Mouse (Mus musculus) heart, embryonic 11.5 days (tissue): Measurements from ENCODE around the gene Grid1. TPM values are rescaled to one million over a fixed set of nuclear protein-coding genes. Genes with fewer than 3 reads are reported as not detected.

Experiments used
- ATAC-seq: fragments of 200-750 bp; cut with Nextera tagmentation; replicated peaks from 2 replicates; pipeline ENCODE4 v1.8.0; 2017; ENCODE audit warnings: moderate library complexity; ENCODE audit not compliant: insufficient number of reproducible peaks, low FRiP score, low TSS enrichment
- H3K27ac ChIP-seq: fragments of 300-500 bp; sonication (generic); 2 replicates; pipeline ENCODE4 v1.5.1; 2014; ENCODE audit warnings: mild to moderate bottlenecking, low read depth, low read length
- H3K27me3 ChIP-seq: fragments of 300-500 bp; sonication (generic); 2 replicates; pipeline ENCODE4 v1.6.1; 2014; ENCODE audit warnings: mild to moderate bottlenecking, low read length, mixed read lengths; ENCODE audit not compliant: control insufficient read depth, insufficient read depth
- H3K36me3 ChIP-seq: fragments of 300-500 bp; sonication (generic); 2 replicates; pipeline ENCODE4 v1.6.1; 2014; ENCODE audit warnings: mild to moderate bottlenecking, low read length, moderate library complexity, mixed read lengths; ENCODE audit not compliant: control insufficient read depth, insufficient read depth
- H3K4me1 ChIP-seq: fragments of 300-500 bp; sonication (generic); 2 replicates; pipeline ENCODE4 v1.6.1; 2014; ENCODE audit warnings: low read length; ENCODE audit not compliant: control insufficient read depth, insufficient read depth
- H3K4me2 ChIP-seq: fragments of 300-500 bp; sonication (generic); 2 replicates; pipeline ENCODE4 v1.6.1; 2014; ENCODE audit warnings: mild to moderate bottlenecking, moderate library complexity
- H3K4me3 ChIP-seq: fragments of 300-500 bp; sonication (generic); 2 replicates; pipeline ENCODE4 v1.5.1; 2014; ENCODE audit warnings: low read depth, low read length
- H3K9ac ChIP-seq: fragments of 300-500 bp; sonication (generic); 2 replicates; pipeline ENCODE4 v1.6.1; 2014; ENCODE audit warnings: mild to moderate bottlenecking, low read depth, low read length, moderate library complexity
- H3K9me3 ChIP-seq: fragments of 300-500 bp; sonication (generic); replicated peaks from 2 replicates; pipeline ENCODE4 v1.6.1; 2016; ENCODE audit warnings: low read length; ENCODE audit not compliant: control insufficient read depth
- WGBS: fragments of 180-500 bp; shearing (Covaris S2); extraction: QIAGEN DNeasy Blood & Tissue Kit; methylation state at CpG from one replicate; pipeline ENCODE4 v1.1.7; 2014; ENCODE audit not compliant: insufficient replicate concordance; 5-methylcytosine and 5-hydroxymethylcytosine counted together
- polyA plus RNA-seq: library from polyadenylated mRNA; unstranded; fragments of >200 nt; fragmentation: Nextera tagmentation; extraction: Ambion mirVana; gene quantifications from 2 replicates; pipeline ENCODE4 v1.2.1, GENCODE M21; 2014

The Grid1 gene
- polyA plus RNA-seq, 1 experiment from 2014 or later, result 0.57 TPM

DNA sequence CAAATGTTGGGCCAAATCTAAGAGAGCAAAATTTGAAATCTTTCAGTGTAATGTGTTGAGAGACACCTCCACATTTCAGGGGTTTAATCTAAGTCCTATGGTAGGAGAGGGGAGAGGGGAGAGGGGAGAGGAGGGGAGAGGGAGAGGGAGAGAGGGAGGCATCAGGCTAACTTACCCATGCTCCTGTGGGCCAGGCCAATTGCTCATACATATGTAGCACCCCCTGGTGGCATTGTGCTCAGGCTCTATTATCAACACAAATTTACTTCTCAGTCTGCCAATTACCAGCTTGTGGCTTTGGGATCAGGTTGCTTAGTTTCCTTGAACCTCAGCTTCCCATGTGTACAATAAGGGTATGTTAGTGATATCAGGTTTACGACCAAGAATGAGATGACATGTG, 291.0 kb downstream of the Grid1 start:
- Histone ChIP-seq H3K9ac (no peak overlapping the region), H3K27me3 (no peaks in the 10 kb centered on the region), H3K9me3 (no peaks in the 10 kb centered on the region), H3K27ac (no peak overlapping the region), H3K4me1 (peaks cover under 1% of the 10 kb centered on the region; the same call in 1 of the 2 replicates), H3K4me2 (no peak overlapping the region), H3K4me3 (no peak overlapping the region), H3K36me3 (no peaks in the 10 kb centered on the region)
- no peak for ATAC-seq
- WGBS, result 65% methylated on average over 1 of the region's 1 CpGs

DNA sequence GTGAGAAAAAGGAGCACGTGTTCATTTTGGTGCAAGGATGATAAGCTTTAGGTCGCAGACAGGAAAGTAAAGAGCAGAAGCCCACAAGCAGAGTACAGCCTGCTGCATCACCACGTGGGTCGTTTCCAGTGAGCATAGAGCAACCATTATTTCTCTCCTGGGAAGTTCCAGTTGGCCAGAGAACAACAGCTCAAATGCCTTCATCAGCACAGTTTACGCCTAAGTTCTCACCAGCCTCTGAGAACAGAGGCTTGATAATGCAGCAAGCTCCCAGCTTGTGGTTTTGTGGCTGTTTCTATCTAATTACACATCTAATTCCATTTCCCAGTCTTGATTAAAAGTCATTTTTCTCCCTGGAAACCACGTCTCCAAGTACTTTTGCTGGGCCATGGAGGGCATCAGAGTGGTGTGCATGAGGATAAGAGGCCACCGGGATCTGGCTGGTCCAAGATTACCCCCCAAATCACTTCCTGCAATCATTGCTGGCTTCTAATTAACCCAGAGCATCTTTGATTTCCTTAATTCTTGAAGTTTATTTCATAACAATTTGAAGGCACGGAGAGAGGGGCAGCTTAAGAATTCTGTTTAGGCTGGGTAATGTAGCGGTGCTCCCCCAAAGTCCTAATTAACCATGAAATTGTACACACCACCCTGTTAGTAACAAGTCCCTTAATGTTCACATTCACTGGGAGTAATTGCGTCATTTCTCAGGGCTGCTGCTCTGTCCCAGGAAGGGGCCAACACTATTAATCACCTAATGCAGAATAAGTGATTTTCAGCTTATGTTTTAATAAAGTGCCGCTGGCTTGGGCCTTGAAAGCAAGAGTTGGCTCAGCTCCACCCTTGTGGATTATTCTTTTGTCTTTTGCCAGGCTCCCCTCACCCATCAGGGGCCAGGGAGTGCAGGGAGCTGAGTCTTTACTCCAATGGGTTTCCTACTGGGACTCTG, 292.7 kb downstream of the Grid1 start:
- Histone ChIP-seq H3K4me3 (no peak overlapping the region), H3K9ac (no peak overlapping the region), H3K4me2 (no peak overlapping the region), H3K4me1 (no peaks in the 10 kb centered on the region), H3K27me3 (no peaks in the 10 kb centered on the region), H3K9me3 (no peaks in the 10 kb centered on the region), H3K36me3 (no peaks in the 10 kb centered on the region), H3K27ac (no peak overlapping the region)
- WGBS, result 62% methylated on average over 11 of the region's 11 CpGs
- ATAC-seq, result no peak

DNA sequence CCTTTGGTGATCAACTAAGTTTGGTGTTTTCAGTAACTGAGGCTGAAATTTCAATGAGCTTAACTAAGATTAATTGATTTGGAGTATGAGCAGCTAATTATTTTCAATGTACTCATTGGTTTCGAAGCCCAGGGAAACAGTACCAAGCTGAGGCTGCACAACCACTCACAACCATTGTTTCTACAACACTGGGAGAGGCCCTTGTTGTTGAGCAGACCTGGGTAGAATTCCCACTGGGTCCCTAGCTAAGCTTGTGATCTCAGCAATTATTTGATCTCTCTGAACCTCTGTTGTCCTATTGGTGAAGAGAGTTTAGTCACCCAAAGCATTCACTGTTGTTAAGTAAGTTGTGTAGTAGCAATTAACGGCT, 293.4 kb downstream of the Grid1 start:
- 82% methylated on average over 2 of the region's 2 CpGs for WGBS
- no peak for ATAC-seq
- H3K9ac ChIP-seq, result no peak overlapping the region
- H3K4me2 ChIP-seq, result no peak overlapping the region
- H3K9me3 ChIP-seq, result no peaks in the 10 kb centered on the region
- no peaks in the 10 kb centered on the region for H3K4me1 ChIP-seq
- H3K36me3 ChIP-seq, result no peaks in the 10 kb centered on the region
- no peaks in the 10 kb centered on the region for H3K27me3 ChIP-seq
- H3K27ac ChIP-seq, result no peak overlapping the region
- H3K4me3 ChIP-seq, result no peak overlapping the region

DNA sequence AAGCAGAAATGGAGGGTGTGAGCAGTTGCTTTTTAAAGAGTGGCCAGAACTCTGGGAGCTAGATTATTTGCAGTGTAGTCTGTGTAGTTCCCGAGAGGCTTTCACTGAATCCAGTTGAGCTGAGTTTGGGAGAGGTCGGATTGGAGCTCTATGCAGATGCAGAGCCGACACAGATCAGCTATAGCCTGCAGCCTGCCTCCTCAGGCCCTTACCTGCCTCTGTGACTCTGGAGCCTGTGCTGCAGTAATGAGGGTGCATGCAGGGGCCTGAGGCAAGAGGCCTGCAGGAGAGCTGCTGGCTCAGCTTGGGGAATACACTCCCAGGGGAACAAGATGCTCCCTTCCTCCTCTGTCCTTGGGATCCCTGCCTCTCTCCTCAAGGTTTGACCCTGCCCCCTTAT, 296.0 kb downstream of the Grid1 start:
- H3K9me3 ChIP-seq, result no peaks in the 10 kb centered on the region
- no peak for ATAC-seq
- WGBS, result 55% methylated on average over 3 of the region's 3 CpGs

DNA sequence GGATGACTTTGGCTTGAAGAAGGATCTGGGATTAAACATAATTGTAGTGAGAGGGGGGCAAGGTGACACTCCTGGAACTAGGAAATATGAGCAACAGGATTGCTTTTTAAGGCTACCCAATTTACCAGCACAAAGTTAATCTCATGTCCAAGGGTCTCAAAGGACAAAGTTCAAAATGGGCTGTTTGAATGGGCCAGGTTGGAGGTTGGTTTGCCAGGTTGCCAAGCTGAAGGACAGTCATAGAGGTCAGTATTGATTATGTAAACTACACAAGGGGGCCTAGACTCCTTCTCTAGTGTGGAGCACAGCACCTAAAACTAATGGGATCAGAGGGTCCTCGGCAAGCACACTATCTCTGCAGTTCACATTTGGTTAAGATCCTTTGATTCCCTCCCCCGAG, 300.2 kb downstream of the Grid1 start:
- WGBS, result 33% methylated on average over 2 of the region's 2 CpGs
- H3K36me3 ChIP-seq, result no peaks in the 10 kb centered on the region
- H3K9ac ChIP-seq, result no peak overlapping the region
- no peaks in the 10 kb centered on the region for H3K27me3 ChIP-seq
- ATAC-seq, result no peak
- H3K4me3 ChIP-seq, result no peak overlapping the region
- no peak overlapping the region for H3K4me2 ChIP-seq
- H3K9me3 ChIP-seq, result no peaks in the 10 kb centered on the region
- H3K4me1 ChIP-seq, result no peaks in the 10 kb centered on the region
- H3K27ac ChIP-seq, result no peak overlapping the region

More for the DNA sequence above, 296.0 kb downstream of the Grid1 start:
- H3K4me1 ChIP-seq, result no peaks in the 10 kb centered on the region
- no peak overlapping the region for H3K27ac ChIP-seq
- H3K9ac ChIP-seq, result no peak overlapping the region
- no peak overlapping the region for H3K4me2 ChIP-seq
- no peaks in the 10 kb centered on the region for H3K36me3 ChIP-seq
- no peak overlapping the region for H3K4me3 ChIP-seq
- no peaks in the 10 kb centered on the region for H3K27me3 ChIP-seq

DNA sequence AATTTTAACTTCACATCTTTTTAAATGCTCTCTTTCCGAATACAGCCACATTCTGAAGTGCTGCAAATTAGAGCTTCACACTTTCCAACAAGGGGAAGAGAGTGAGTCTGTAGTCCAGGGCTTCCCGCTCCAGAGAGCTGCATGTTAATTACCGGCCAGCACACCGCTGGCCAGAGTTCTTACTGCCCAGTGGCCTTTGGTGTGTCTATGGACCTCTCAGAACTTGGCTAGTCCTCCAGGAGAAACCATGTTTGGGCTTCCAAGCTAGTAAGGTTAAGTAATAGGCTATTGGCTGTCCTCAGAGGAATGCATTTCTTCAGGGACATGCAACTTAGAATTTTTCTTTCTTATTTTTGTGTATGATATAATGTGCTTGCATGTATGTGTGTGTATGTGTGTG, 301.0 kb downstream of the Grid1 start:
- H3K4me1 ChIP-seq, result no peaks in the 10 kb centered on the region
- no peak overlapping the region for H3K9ac ChIP-seq
- WGBS, result 77% methylated on average over 4 of the region's 4 CpGs
- H3K4me2 ChIP-seq, result no peak overlapping the region
- no peaks in the 10 kb centered on the region for H3K9me3 ChIP-seq
- H3K36me3 ChIP-seq, result no peaks in the 10 kb centered on the region
- H3K4me3 ChIP-seq, result no peak overlapping the region
- H3K27me3 ChIP-seq, result no peaks in the 10 kb centered on the region
- no peak overlapping the region for H3K27ac ChIP-seq
- no peak for ATAC-seq

DNA sequence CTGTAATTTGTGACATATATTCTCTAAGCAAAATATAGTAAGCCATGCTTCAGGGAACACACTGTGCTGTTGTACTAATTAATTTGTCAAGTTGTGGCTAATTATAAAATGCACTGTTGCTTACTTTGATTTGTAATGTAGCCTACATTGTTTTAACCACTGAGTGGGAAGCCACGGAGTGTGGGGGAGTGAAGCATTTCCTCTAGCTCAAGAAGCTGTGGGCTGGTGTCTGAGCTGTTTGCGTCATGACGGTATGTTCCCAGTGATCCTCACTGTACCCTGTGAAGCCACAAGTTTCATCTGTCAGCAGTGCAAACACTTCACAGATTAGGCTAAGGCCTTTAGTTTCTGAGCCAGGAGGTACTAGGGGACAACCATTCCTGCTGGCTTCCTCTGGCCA, 302.2 kb downstream of the Grid1 start:
- H3K4me2 ChIP-seq, result no peak overlapping the region
- H3K36me3 ChIP-seq, result no peaks in the 10 kb centered on the region
- ATAC-seq, result no peak
- H3K27me3 ChIP-seq, result no peaks in the 10 kb centered on the region
- no peaks in the 10 kb centered on the region for H3K9me3 ChIP-seq
- H3K9ac ChIP-seq, result no peak overlapping the region
- no peak overlapping the region for H3K4me3 ChIP-seq
- no peak overlapping the region for H3K27ac ChIP-seq
- WGBS, result 51% methylated on average over 3 of the region's 3 CpGs
- no peaks in the 10 kb centered on the region for H3K4me1 ChIP-seq

DNA sequence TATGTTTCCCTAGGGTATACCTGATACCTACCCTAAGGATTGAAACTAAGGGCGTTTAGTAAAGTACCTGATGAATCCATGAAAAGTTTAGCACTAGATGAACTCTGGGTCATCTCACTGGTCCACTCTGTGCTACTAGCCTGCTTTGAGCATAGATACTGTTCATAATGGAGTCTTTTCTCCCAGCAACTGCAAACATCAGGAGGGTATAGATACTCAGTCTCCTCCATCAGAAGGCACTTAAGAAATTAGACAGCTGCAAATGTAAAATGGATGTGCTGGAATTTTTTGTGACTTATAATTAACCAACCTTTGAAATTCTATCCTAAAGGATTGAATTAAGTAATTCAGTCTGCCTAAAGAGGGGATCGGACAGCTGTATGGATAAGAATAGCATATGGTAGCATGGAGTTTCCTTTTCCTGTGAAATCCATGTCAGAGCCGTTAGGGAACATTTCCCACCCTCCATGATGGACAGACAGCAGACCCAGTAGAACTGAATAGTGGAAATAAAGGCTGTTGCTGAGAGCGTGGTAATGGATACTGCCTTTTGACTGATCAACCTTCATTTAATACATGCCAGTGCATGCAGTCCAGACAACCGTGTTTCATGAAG, 303.5 kb downstream of the Grid1 start:
- H3K27ac ChIP-seq, result no peak overlapping the region
- 70% methylated on average over 5 of the region's 5 CpGs for WGBS
- H3K4me2 ChIP-seq, result no peak overlapping the region
- H3K27me3 ChIP-seq, result no peaks in the 10 kb centered on the region
- no peaks in the 10 kb centered on the region for H3K36me3 ChIP-seq
- H3K9me3 ChIP-seq, result peaks cover 2% of the 10 kb centered on the region; the same call in 1 of the 2 replicates
- H3K4me1 ChIP-seq, result no peaks in the 10 kb centered on the region
- H3K4me3 ChIP-seq, result no peak overlapping the region
- ATAC-seq, result no peak
- no peak overlapping the region for H3K9ac ChIP-seq
